Mouse (Mus musculus): Measurements from ENCODE around the gene Olfr488. TPM values are rescaled to one million over a fixed set of nuclear protein-coding genes. Genes with fewer than 3 reads are reported as not detected.
"Not testable (repeated sequence)": the region's sequence is repeated elsewhere in the genome, so short reads cannot be mapped to it uniquely, and the experiment has no call there.

The Olfr488 gene
- polyA plus RNA-seq (2012; ENCODE audit: insufficient read depth, insufficient read length, missing spikeins): not detected in 2 replicates

- H3K4me1 ChIP-seq (ENCODE audit: control insufficient read depth, insufficient read depth, insufficient read length, low read length): no peaks in the 10 kb centered on the region
- no peak within 1 kb of the TSS for H3K27ac ChIP-seq (replicated peaks; ENCODE audit: low read depth, low read length)
- H3K4me3 ChIP-seq (ENCODE audit: insufficient read depth, low read depth, low read length): no peak within 1 kb of the TSS
Observed at GRCm38 (mm10) chr7:108258247-108258646, at the start of gene Olfr488. Gene Olfr488 (minus strand): TSS chr7:108258347.

- H3K4me3 ChIP-seq (ENCODE audit: insufficient read depth, low read depth, low read length): no peak within 1 kb of the TSS
- H3K27ac ChIP-seq (replicated peaks; ENCODE audit: low read depth, low read length): no peak within 1 kb of the TSS
- H3K4me1 ChIP-seq (ENCODE audit: control insufficient read depth, insufficient read depth, insufficient read length, low read length): no peaks in the 10 kb centered on the region
Observed at GRCm38 (mm10) chr7:108288834-108289233, 30.7 kb upstream of the Olfr488 start, which contains the start of gene Olfr490. Gene Olfr490 (minus strand): TSS chr7:108288934.

- Histone ChIP-seq H3K4me1 (ENCODE audit: control insufficient read depth, insufficient read depth, insufficient read length, low read length) (no peaks in the 10 kb centered on the region), H3K4me3 (ENCODE audit: insufficient read depth, low read depth, low read length) (no peak overlapping the region), H3K27ac (replicated peaks; ENCODE audit: low read depth, low read length) (no peak overlapping the region)
Observed at GRCm38 (mm10) chr7:108233551-108233950, 24.6 kb downstream of the Olfr488 start.

- H3K4me3 ChIP-seq (ENCODE audit: insufficient read depth, low read depth, low read length); H3K4me1 ChIP-seq (ENCODE audit: control insufficient read depth, insufficient read depth, insufficient read length, low read length); H3K27ac ChIP-seq (replicated peaks; ENCODE audit: low read depth, low read length): not testable (repeated sequence)
Observed at GRCm38 (mm10) chr7:108214536-108214935, 43.6 kb downstream of the Olfr488 start, which contains the start of gene Olfr487. Gene Olfr487 (minus strand): TSS chr7:108214636.

Other genes starting within 250 kb of the Olfr488 start
- gene Olfr478, start 224.4 kb downstream of the Olfr488 start, polyA plus RNA-seq (2012; ENCODE audit: insufficient read depth, insufficient read length, missing spikeins): not detected in 2 replicates
- gene Olfr479, start 207.7 kb downstream of the Olfr488 start, polyA plus RNA-seq (2012; ENCODE audit: insufficient read depth, insufficient read length, missing spikeins): not detected in 2 replicates
- gene Olfr480, start 191.0 kb downstream of the Olfr488 start, polyA plus RNA-seq (2012; ENCODE audit: insufficient read depth, insufficient read length, missing spikeins): not detected in 2 replicates
- not detected in 2 replicates for gene Olfr481, start 178.5 kb downstream of the Olfr488 start, polyA plus RNA-seq (2012; ENCODE audit: insufficient read depth, insufficient read length, missing spikeins)
- not detected in 2 replicates for gene Olfr482, start 160.8 kb downstream of the Olfr488 start, polyA plus RNA-seq (2012; ENCODE audit: insufficient read depth, insufficient read length, missing spikeins)
- not detected in 2 replicates for gene Olfr483, start 157.5 kb downstream of the Olfr488 start, polyA plus RNA-seq (2012; ENCODE audit: insufficient read depth, insufficient read length, missing spikeins)
- gene Olfr484, start 130.9 kb downstream of the Olfr488 start, polyA plus RNA-seq (2012; ENCODE audit: insufficient read depth, insufficient read length, missing spikeins): not detected in 2 replicates
- gene Olfr485, start 98.5 kb downstream of the Olfr488 start, polyA plus RNA-seq (2012; ENCODE audit: insufficient read depth, insufficient read length, missing spikeins): not detected in 2 replicates
- gene Olfr486, start 85.6 kb downstream of the Olfr488 start, polyA plus RNA-seq (2012; ENCODE audit: insufficient read depth, insufficient read length, missing spikeins): not detected in 2 replicates
- not detected in 2 replicates for gene Olfr487, start 43.7 kb downstream of the Olfr488 start, polyA plus RNA-seq (2012; ENCODE audit: insufficient read depth, insufficient read length, missing spikeins)
- not detected in 2 replicates for gene Olfr490, start 30.6 kb upstream of the Olfr488 start, polyA plus RNA-seq (2012; ENCODE audit: insufficient read depth, insufficient read length, missing spikeins)
- gene Olfr491, start 55.1 kb upstream of the Olfr488 start, polyA plus RNA-seq (2012; ENCODE audit: insufficient read depth, insufficient read length, missing spikeins): not detected in 2 replicates
- gene Olfr492, start 65.3 kb upstream of the Olfr488 start, polyA plus RNA-seq (2012; ENCODE audit: insufficient read depth, insufficient read length, missing spikeins): not detected in 2 replicates
- gene Olfr493, start 88.6 kb upstream of the Olfr488 start, polyA plus RNA-seq (2012; ENCODE audit: insufficient read depth, insufficient read length, missing spikeins): not detected in 2 replicates
- gene Olfr494, start 107.0 kb upstream of the Olfr488 start, polyA plus RNA-seq (2012; ENCODE audit: insufficient read depth, insufficient read length, missing spikeins): not detected in 2 replicates
- not detected in 2 replicates for gene Olfr495, start 134.8 kb upstream of the Olfr488 start, polyA plus RNA-seq (2012; ENCODE audit: insufficient read depth, insufficient read length, missing spikeins)
- gene Olfr497, start 162.1 kb upstream of the Olfr488 start, polyA plus RNA-seq (2012; ENCODE audit: insufficient read depth, insufficient read length, missing spikeins): not detected in 2 replicates
- gene Olfr498, start 207.0 kb upstream of the Olfr488 start, polyA plus RNA-seq (2012; ENCODE audit: insufficient read depth, insufficient read length, missing spikeins): not detected in 2 replicates